Mouse (Mus musculus) lung, postnatal 0 days (tissue): ENCODE measurements around the gene Sox12.
A peak's percentile ranks its signal among the peaks of the same experiment; 100 is the strongest.

ENCODE experiments used
- CTCF ChIP-seq: IDR thresholded peaks from 2 replicates; pipeline ENCODE4 v1.5.1; 2016; ENCODE audit warnings: antibody characterized with exemption, mild to moderate bottlenecking
- EP300 ChIP-seq: IDR thresholded peaks from 2 replicates; pipeline ENCODE4 v1.6.1; 2016; ENCODE audit warnings: antibody characterized with exemption, mild to moderate bottlenecking, control low read depth

- TF ChIP-seq EP300, result peak; percentile 61
- TF ChIP-seq CTCF, result no peak
Observed at GRCm38 (mm10) chr2:152414591-152415165, 16.8 kb upstream of the Sox12 start, which contains the start of gene Zcchc3.
